Mouse (Mus musculus): ENCODE results near the gene Usp4. TPM values are rescaled to one million over a fixed set of nuclear protein-coding genes. Genes with fewer than 3 reads are reported as not detected.

Gene Usp4
- polyA plus RNA-seq, 1 experiment from 2014 or later: 133 TPM

DNA sequence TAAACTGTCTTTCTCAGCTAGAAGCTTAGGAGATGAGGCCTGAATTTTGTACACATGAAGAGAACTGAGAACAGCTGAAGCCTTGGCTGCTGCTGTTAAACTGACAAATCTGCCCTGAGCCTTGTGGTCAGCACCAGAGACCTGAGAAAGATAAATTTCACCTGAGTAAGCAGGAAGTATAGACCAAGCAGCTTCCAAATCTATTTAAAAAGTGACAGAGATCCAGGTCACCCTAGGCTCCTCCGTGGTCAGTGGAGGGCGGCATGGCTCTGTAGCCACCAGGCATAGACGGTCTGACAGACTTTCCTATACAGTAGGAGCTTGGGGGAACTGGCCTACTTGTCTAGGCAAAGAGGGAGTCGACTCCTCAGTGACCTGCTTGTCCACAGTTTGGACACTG, 39.2 kb downstream of the Usp4 start:
- no peak overlapping the region for H3K4me2 ChIP-seq (ENCODE audit: low read depth, severe bottlenecking)
- H3K27ac ChIP-seq (replicated peaks; ENCODE audit: low read depth, low read length): no peak overlapping the region
- peaks cover 40% of the 10 kb centered on the region for H3K36me3 ChIP-seq (ENCODE audit: control insufficient read depth, insufficient read depth, low read length)
- H3K9ac ChIP-seq (ENCODE audit: low read length): no peak overlapping the region
- WGBS: 84% methylated on average over 4 of the region's 4 CpGs
- no peaks in the 10 kb centered on the region for H3K9me3 ChIP-seq (ENCODE audit: control insufficient read depth, low read length)
- no peak overlapping the region for H3K4me3 ChIP-seq (ENCODE audit: low read depth, low read length)
- no peaks in the 10 kb centered on the region for H3K27me3 ChIP-seq (ENCODE audit: control insufficient read depth, insufficient read depth, low read length)
- no peaks in the 10 kb centered on the region for H3K4me1 ChIP-seq (ENCODE audit: control insufficient read depth, insufficient read depth, low read length)
- no peak for ATAC-seq (ENCODE audit: insufficient number of reproducible peaks, low FRiP score, low TSS enrichment, low read depth)
- no peak for DNase-seq (ENCODE audit: low spot score)

DNA sequence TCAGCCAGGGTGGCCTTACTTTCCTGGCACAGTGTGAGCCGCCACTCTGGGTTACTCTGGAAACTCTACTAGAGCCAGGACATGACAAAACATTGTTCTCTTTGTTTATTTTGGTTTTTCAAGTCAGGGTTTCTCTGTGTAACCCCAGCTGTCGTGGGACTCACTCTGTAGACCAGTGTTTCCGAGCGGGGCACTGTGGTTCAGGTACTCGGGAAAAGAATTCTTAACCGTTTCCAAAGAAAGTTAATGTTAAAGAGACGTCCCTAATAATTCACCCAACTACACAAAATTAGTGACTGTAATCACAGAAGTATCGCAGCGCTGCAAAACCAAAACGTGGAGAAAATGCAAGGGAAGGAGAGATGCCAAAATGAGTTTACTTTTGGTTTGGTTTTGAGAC, 40.9 kb downstream of the Usp4 start:
- WGBS: 94% methylated on average over 10 of the region's 10 CpGs
- H3K4me3 ChIP-seq (ENCODE audit: low read depth, low read length): no peak overlapping the region
- no peak for ATAC-seq (ENCODE audit: insufficient number of reproducible peaks, low FRiP score, low TSS enrichment, low read depth)
- no peaks in the 10 kb centered on the region for H3K9me3 ChIP-seq (ENCODE audit: control insufficient read depth, low read length)
- no peak overlapping the region for H3K27ac ChIP-seq (replicated peaks; ENCODE audit: low read depth, low read length)
- H3K4me2 ChIP-seq (ENCODE audit: low read depth, severe bottlenecking): no peak overlapping the region
- DNase-seq (ENCODE audit: low spot score): no peak
- H3K9ac ChIP-seq (ENCODE audit: low read length): no peak overlapping the region
- peaks cover 40% of the 10 kb centered on the region for H3K36me3 ChIP-seq (ENCODE audit: control insufficient read depth, insufficient read depth, low read length)
- H3K4me1 ChIP-seq (ENCODE audit: control insufficient read depth, insufficient read depth, low read length): no peaks in the 10 kb centered on the region
- no peaks in the 10 kb centered on the region for H3K27me3 ChIP-seq (ENCODE audit: control insufficient read depth, insufficient read depth, low read length)

DNA sequence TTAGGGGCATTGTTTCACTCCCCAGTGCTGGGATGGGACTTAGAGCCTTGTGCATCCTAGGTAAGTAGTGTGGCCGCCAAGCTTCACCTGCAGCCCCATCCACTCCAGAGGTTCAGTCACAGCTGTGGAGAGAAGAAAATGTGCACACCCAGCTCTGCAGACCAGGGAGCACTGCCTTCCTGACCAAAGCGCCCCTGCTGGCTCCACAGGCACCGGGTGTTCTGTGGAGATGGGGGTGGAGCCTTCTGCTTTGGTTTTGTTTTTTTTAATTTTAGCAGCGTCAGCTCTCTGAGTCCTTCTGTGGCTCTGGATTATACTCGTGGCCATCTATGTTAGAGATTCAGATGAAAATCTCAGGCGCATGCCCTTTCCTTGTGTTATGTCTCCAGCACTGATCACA, 41.6 kb downstream of the Usp4 start:
- Histone ChIP-seq H3K9ac (ENCODE audit: low read length) (no peak overlapping the region), H3K36me3 (ENCODE audit: control insufficient read depth, insufficient read depth, low read length) (peaks cover 36% of the 10 kb centered on the region), H3K4me1 (ENCODE audit: control insufficient read depth, insufficient read depth, low read length) (no peaks in the 10 kb centered on the region), H3K27me3 (ENCODE audit: control insufficient read depth, insufficient read depth, low read length) (no peaks in the 10 kb centered on the region), H3K4me2 (ENCODE audit: low read depth, severe bottlenecking) (no peak overlapping the region), H3K27ac (replicated peaks; ENCODE audit: low read depth, low read length) (no peak overlapping the region), H3K4me3 (ENCODE audit: low read depth, low read length) (no peak overlapping the region), H3K9me3 (ENCODE audit: control insufficient read depth, low read length) (no peaks in the 10 kb centered on the region)
- no peak for DNase-seq (ENCODE audit: low spot score)
- no peak for ATAC-seq (ENCODE audit: insufficient number of reproducible peaks, low FRiP score, low TSS enrichment, low read depth)
- 90% methylated on average over 6 of the region's 6 CpGs for WGBS

DNA sequence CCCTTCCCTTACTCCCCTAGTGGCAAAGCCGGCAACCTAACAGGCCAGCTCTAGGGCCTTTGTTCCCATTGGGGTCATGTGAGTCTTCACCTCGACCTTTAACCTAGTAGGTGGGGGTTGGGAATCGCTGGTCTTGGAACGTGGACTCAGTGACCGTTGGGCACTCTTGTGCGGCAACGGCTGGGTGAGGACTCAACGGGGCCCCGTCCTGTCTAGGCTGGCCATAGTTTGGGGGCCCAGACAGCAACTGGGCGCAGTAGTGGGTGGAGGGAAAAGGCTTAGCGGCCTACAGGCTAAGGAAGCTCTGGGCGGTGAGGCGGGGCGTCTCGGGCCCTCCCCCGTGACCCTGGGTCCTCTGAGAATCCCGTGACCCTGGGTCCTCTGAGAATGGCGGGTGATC, 45.0 kb downstream of the Usp4 start, which contains the start of gene 1700102P08Rik:
1700102P08Rik (plus strand) TSS at position 130 of the 400 bp plus-strand sequence.
- Histone ChIP-seq H3K27me3 (ENCODE audit: control insufficient read depth, insufficient read depth, low read length) (no peaks in the 10 kb centered on the region), H3K4me1 (ENCODE audit: control insufficient read depth, insufficient read depth, low read length) (no peaks in the 10 kb centered on the region), H3K27ac (replicated peaks; ENCODE audit: low read depth, low read length) (no peak within 1 kb of the TSS), H3K36me3 (ENCODE audit: control insufficient read depth, insufficient read depth, low read length) (peaks cover 20% of the 10 kb centered on the region), H3K9ac (ENCODE audit: low read length) (no peak within 1 kb of the TSS), H3K9me3 (ENCODE audit: control insufficient read depth, low read length) (no peaks in the 10 kb centered on the region), H3K4me3 (ENCODE audit: low read depth, low read length) (no peak within 1 kb of the TSS), H3K4me2 (ENCODE audit: low read depth, severe bottlenecking) (no peak within 1 kb of the TSS)
- ATAC-seq (ENCODE audit: insufficient number of reproducible peaks, low FRiP score, low TSS enrichment, low read depth) (no peak), DNase-seq (ENCODE audit: low spot score) (no peak)
- 71% methylated on average over 18 of the region's 18 CpGs for WGBS

DNA sequence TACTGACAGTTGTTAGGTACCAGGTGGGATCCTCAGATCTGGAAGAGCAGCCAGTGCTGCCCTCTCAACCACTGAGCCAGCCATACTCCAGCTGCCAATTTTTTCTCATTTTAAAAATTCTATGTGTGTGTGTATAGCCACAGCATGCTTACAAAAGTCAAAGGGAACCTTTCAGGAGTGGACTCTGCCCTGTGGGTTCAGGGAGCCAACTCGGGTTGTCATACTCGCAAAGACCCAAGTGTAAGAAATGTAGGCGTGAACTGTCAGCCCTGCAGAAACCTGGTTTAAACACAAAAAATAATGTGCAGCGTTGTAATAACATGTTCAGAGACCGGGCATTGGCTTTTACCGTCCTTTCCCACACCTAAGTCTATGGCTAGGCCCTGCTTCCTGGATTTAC, 46.5 kb downstream of the Usp4 start:
- Histone ChIP-seq H3K9me3 (ENCODE audit: control insufficient read depth, low read length) (no peaks in the 10 kb centered on the region), H3K36me3 (ENCODE audit: control insufficient read depth, insufficient read depth, low read length) (peaks cover 14% of the 10 kb centered on the region; the same call in 1 of the 2 replicates), H3K27me3 (ENCODE audit: control insufficient read depth, insufficient read depth, low read length) (no peaks in the 10 kb centered on the region), H3K4me3 (ENCODE audit: low read depth, low read length) (no peak overlapping the region), H3K9ac (ENCODE audit: low read length) (no peak overlapping the region), H3K27ac (replicated peaks; ENCODE audit: low read depth, low read length) (no peak overlapping the region), H3K4me1 (ENCODE audit: control insufficient read depth, insufficient read depth, low read length) (no peaks in the 10 kb centered on the region), H3K4me2 (ENCODE audit: low read depth, severe bottlenecking) (no peak overlapping the region)
- DNase-seq (ENCODE audit: low spot score) (no peak), ATAC-seq (ENCODE audit: insufficient number of reproducible peaks, low FRiP score, low TSS enrichment, low read depth) (no peak)
- 94% methylated on average over 6 of the region's 6 CpGs for WGBS

DNA sequence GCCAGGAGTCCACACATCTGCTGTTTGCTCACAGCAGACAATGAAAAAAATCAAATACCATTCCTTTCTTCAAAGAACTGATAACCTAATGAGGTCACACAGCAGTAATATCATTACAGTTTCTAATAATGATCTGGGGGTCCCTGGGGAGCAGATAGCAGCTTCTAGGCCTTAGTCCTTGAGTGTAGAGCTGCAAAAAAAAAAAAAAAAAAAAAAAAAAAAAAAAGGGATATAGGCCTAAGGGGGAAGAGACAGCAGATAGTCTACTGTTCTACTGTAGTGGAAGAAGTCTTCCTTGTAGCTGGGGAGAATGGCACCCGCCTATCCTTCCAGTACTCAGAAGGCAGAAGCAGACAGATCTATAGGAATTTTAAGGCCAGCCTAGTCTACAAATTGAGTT, 47.8 kb downstream of the Usp4 start:
- DNase-seq (ENCODE audit: low spot score) (no peak), ATAC-seq (ENCODE audit: insufficient number of reproducible peaks, low FRiP score, low TSS enrichment, low read depth) (no peak)
- WGBS: 90% methylated on average over 1 of the region's 1 CpGs
- no peak overlapping the region for H3K4me3 ChIP-seq (ENCODE audit: low read depth, low read length)
- H3K9ac ChIP-seq (ENCODE audit: low read length): no peak overlapping the region
- no peaks in the 10 kb centered on the region for H3K9me3 ChIP-seq (ENCODE audit: control insufficient read depth, low read length)
- H3K4me2 ChIP-seq (ENCODE audit: low read depth, severe bottlenecking): no peak overlapping the region
- H3K36me3 ChIP-seq (ENCODE audit: control insufficient read depth, insufficient read depth, low read length): peaks cover 14% of the 10 kb centered on the region; the same call in 1 of the 2 replicates
- no peaks in the 10 kb centered on the region for H3K27me3 ChIP-seq (ENCODE audit: control insufficient read depth, insufficient read depth, low read length)
- H3K27ac ChIP-seq (replicated peaks; ENCODE audit: low read depth, low read length): no peak overlapping the region
- H3K4me1 ChIP-seq (ENCODE audit: control insufficient read depth, insufficient read depth, low read length): no peaks in the 10 kb centered on the region

DNA sequence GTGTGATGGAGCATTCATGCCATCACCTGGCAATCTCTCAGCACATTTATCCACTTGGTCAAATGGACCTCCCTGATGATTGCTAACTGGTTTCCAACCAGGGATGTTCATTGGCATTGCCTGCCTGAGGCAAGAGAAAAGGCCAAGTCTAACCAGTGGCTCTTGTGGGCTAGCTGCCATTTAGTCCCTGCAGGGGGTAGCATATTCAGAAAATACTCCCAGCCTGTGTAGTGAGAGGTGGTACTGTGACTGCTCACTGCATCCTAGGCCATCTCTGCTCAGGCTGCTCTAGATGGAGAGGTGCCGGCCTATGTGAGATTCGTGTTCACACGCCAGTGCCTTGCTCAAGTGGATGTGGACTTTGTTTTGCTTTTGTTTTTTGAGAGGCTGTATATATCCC, 50.7 kb downstream of the Usp4 start:
- ATAC-seq (ENCODE audit: insufficient number of reproducible peaks, low FRiP score, low TSS enrichment, low read depth) (no peak), DNase-seq (ENCODE audit: low spot score) (no peak)
- no peaks in the 10 kb centered on the region for H3K27me3 ChIP-seq (ENCODE audit: control insufficient read depth, insufficient read depth, low read length)
- 88% methylated on average over 3 of the region's 3 CpGs for WGBS
- H3K9me3 ChIP-seq (ENCODE audit: control insufficient read depth, low read length): no peaks in the 10 kb centered on the region
- H3K4me2 ChIP-seq (ENCODE audit: low read depth, severe bottlenecking): no peak overlapping the region
- H3K36me3 ChIP-seq (ENCODE audit: control insufficient read depth, insufficient read depth, low read length): 0 out of 2 replicates have a peak, but pooled peaks cover 2% of the 10 kb centered on the region
- H3K27ac ChIP-seq (replicated peaks; ENCODE audit: low read depth, low read length): no peak overlapping the region
- no peak overlapping the region for H3K4me3 ChIP-seq (ENCODE audit: low read depth, low read length)
- H3K9ac ChIP-seq (ENCODE audit: low read length): no peak overlapping the region
- no peaks in the 10 kb centered on the region for H3K4me1 ChIP-seq (ENCODE audit: control insufficient read depth, insufficient read depth, low read length)

DNA sequence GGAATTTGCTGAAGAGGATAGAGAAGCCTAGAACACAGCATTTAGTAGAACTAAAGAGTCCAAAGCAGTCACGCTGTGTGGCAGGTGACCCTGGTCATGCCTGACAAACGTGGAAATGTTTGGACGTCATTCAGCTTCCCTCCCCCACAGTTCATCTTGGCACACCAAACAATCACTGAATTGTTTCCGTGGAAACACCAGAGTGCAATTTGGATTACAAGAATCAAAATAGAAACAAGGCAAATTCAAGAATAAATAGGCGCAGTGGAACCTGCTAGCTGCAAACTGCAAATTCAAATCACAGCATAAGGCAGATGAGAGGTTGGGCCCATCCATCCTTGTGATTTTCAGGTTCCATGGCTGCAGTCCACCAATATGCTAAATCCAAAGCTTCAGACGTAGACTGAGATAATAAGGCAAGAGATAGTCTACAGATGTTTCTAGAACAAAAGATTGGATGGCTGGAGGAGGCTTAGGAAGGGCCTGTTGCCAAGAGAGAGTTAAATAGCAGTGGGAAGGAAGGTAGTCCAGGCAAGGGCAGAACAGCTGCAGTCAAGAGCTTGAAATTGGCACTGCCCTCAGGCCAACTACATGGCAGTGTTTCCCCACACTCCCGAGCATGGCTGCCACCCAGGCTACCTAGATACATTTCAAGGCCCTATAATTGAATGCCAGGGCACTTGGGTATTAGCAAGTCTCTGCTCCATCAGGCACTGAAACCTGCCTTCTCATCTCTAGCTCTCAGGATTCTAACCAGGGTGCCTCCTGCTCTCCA, 53.7 kb downstream of the Usp4 start:
- H3K9ac ChIP-seq (ENCODE audit: low read length): no peak overlapping the region
- H3K4me2 ChIP-seq (ENCODE audit: low read depth, severe bottlenecking): no peak overlapping the region
- no peak for ATAC-seq (ENCODE audit: insufficient number of reproducible peaks, low FRiP score, low TSS enrichment, low read depth)
- H3K27ac ChIP-seq (replicated peaks; ENCODE audit: low read depth, low read length): no peak overlapping the region
- no peaks in the 10 kb centered on the region for H3K9me3 ChIP-seq (ENCODE audit: control insufficient read depth, low read length)
- H3K27me3 ChIP-seq (ENCODE audit: control insufficient read depth, insufficient read depth, low read length): no peaks in the 10 kb centered on the region
- H3K4me1 ChIP-seq (ENCODE audit: control insufficient read depth, insufficient read depth, low read length): no peaks in the 10 kb centered on the region
- DNase-seq (ENCODE audit: low spot score): no peak
- WGBS: 86% methylated on average over 7 of the region's 7 CpGs
- 0 out of 2 replicates have a peak, but pooled peaks cover 2% of the 10 kb centered on the region for H3K36me3 ChIP-seq (ENCODE audit: control insufficient read depth, insufficient read depth, low read length)
- no peak overlapping the region for H3K4me3 ChIP-seq (ENCODE audit: low read depth, low read length)

DNA sequence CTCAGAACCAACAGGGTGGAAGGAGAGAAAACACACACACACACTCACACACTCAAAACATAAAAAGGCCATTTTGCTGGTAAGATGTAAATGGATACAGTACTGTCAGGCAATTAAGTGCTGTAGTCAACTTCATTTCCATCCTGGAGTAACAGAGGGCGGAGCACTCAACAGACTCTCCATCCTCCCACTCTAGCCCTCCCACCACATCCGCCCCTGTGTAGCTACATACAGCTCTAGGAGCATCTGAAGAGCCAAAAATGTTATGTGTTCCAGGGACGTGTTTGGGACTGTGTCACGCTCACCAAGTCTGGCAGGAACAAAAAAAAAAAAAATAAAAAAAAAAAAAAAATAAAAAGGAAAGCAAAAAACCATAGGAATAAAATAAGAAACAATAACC, 55.4 kb downstream of the Usp4 start:
- Histone ChIP-seq H3K9me3 (ENCODE audit: control insufficient read depth, low read length) (no peaks in the 10 kb centered on the region), H3K4me1 (ENCODE audit: control insufficient read depth, insufficient read depth, low read length) (no peaks in the 10 kb centered on the region), H3K36me3 (ENCODE audit: control insufficient read depth, insufficient read depth, low read length) (no peaks in the 10 kb centered on the region), H3K4me2 (ENCODE audit: low read depth, severe bottlenecking) (no peak overlapping the region), H3K9ac (ENCODE audit: low read length) (no peak overlapping the region), H3K4me3 (ENCODE audit: low read depth, low read length) (no peak overlapping the region), H3K27me3 (ENCODE audit: control insufficient read depth, insufficient read depth, low read length) (no peaks in the 10 kb centered on the region), H3K27ac (replicated peaks; ENCODE audit: low read depth, low read length) (no peak overlapping the region)
- ATAC-seq (ENCODE audit: insufficient number of reproducible peaks, low FRiP score, low TSS enrichment, low read depth) (no peak), DNase-seq (ENCODE audit: low spot score) (no peak)
- WGBS: 88% methylated on average over 4 of the region's 4 CpGs

Data from limb, embryonic 11.5 days (tissue).